Mouse (Mus musculus) midbrain, embryonic 13.5 days (tissue): ENCODE measurements around the gene Cracr2b. TPM values are rescaled to one million over a fixed set of nuclear protein-coding genes. Genes with fewer than 3 reads are reported as not detected.
A peak's percentile ranks its signal among the peaks of the same experiment; 100 is the strongest.

Experiments
- ATAC-seq: fragments of 200-750 bp; cut with Nextera tagmentation; 2 replicates; pipeline ENCODE4 v1.8.0; 2017; ENCODE audit warnings: mild to moderate bottlenecking, moderate TSS enrichment, moderate library complexity
- H3K27ac ChIP-seq: fragments of 300-500 bp; sonication (generic); 2 replicates; pipeline ENCODE4 v1.5.1; 2015; ENCODE audit warnings: inconsistent platforms, mild to moderate bottlenecking, moderate library complexity
- H3K27me3 ChIP-seq: fragments of 300-500 bp; sonication (generic); 2 replicates; pipeline ENCODE4 v1.6.1; 2015; ENCODE audit warnings: mild to moderate bottlenecking, inconsistent platforms
- H3K36me3 ChIP-seq: fragments of 300-500 bp; sonication (generic); 2 replicates; pipeline ENCODE4 v1.6.1; 2015; ENCODE audit warnings: mild to moderate bottlenecking, inconsistent platforms
- H3K4me1 ChIP-seq: fragments of 300-500 bp; sonication (generic); replicated peaks from 2 replicates; pipeline ENCODE4 v1.6.1; 2015; ENCODE audit warnings: inconsistent platforms
- H3K4me2 ChIP-seq: fragments of 300-500 bp; sonication (generic); replicated peaks from 2 replicates; pipeline ENCODE4 v1.6.1; 2015; ENCODE audit warnings: moderate library complexity, mild to moderate bottlenecking, inconsistent platforms
- H3K4me3 ChIP-seq: fragments of 300-500 bp; sonication (generic); replicated peaks from 2 replicates; pipeline ENCODE4 v1.5.1; 2015; ENCODE audit warnings: mild to moderate bottlenecking, inconsistent platforms
- H3K9ac ChIP-seq: fragments of 300-500 bp; sonication (generic); replicated peaks from 2 replicates; pipeline ENCODE4 v1.6.1; 2015; ENCODE audit warnings: mild to moderate bottlenecking, inconsistent platforms
- H3K9me3 ChIP-seq: fragments of 300-500 bp; sonication (generic); 2 replicates; pipeline ENCODE4 v1.6.1; 2016; ENCODE audit warnings: mild to moderate bottlenecking, inconsistent platforms
- WGBS: fragments of 180-500 bp; shearing (Covaris S2); methylation state at CpG from one replicate; pipeline ENCODE4 v1.1.7; 2015; 5-methylcytosine and 5-hydroxymethylcytosine counted together
- polyA plus RNA-seq: library from polyadenylated mRNA; unstranded; fragments of >200 nt; fragmentation: Nextera tagmentation; extraction: Ambion mirVana; gene quantifications from 2 replicates; pipeline ENCODE4 v1.2.1, GENCODE M21; 2015

The Cracr2b gene
- polyA plus RNA-seq, 1 experiment from 2014 or later: 6.8 TPM

GRCm38 (mm10) chr7:141428701-141429100, 32.2 kb upstream of the Cracr2b start:
- WGBS: 53% methylated on average over 5 of the region's 5 CpGs
- H3K36me3 ChIP-seq: peaks cover 54% of the 10 kb centered on the region

GRCm38 (mm10) chr7:141429310-141429709, 31.6 kb upstream of the Cracr2b start, which contains the start of gene Cend1:
Gene Cend1, minus strand, starts transcription at chr7:141429491.
- peaks cover 54% of the 10 kb centered on the region for H3K36me3 ChIP-seq
- WGBS: 1% methylated on average over 19 of the region's 19 CpGs
- peak; percentile 79 for ATAC-seq

More at GRCm38 (mm10) chr7:141428701-141429100, 32.2 kb upstream of the Cracr2b start:
- Histone ChIP-seq H3K27ac (peak overlapping the region; percentile 74), H3K27me3 (no peaks in the 10 kb centered on the region), H3K4me1 (peaks cover 39% of the 10 kb centered on the region), H3K4me2 (peak overlapping the region; percentile 83), H3K9me3 (no peaks in the 10 kb centered on the region), H3K4me3 (peak overlapping the region; percentile 57), H3K9ac (peak overlapping the region; percentile 83)
- ATAC-seq: no peak

DNA sequence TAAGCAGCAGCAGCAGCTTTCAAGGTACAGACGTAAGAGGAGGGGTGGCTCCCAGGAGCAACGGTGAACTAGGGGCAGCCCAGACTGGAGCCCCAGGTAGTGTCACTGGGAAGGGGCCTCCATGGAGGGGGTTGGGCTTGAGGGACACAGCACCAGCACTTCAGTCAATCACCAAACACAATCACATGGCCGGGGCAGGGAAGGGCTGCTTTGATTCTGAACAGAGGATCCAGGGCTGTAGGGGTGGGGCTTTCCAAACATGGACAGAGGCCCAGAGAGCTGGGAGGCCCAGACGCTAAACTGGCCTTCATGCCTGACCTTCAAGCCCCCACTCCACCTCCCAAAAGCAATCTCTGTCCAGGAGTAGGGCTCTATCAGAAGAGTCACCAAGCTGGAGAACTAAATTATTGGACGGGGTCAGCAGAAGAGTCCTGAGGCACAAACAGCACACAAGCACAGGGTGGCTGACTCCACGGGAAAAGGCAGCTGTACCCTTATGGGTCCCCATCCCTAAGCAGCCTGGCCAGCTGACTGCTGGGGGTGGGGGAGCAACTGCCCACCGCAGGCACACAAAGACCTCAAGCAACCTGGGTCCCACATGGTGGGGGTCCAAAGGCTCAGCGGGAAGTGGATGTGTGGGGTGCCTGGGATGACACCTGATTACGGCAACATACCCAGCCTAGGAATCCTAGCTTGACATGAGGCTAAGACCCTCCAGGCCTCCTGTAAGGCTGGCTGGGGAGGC, 30.9 kb upstream of the Cracr2b start:
- Histone ChIP-seq H3K27me3 (no peaks in the 10 kb centered on the region), H3K9ac (peak overlapping the region; percentile 83), H3K27ac (peak overlapping the region; percentile 74; the same call in 1 of the 2 replicates), H3K4me1 (peaks cover 52% of the 10 kb centered on the region), H3K4me2 (peak overlapping the region; percentile 83), H3K36me3 (peaks cover 54% of the 10 kb centered on the region), H3K9me3 (no peaks in the 10 kb centered on the region), H3K4me3 (peak overlapping the region; percentile 57)
- peak; percentile 19 for ATAC-seq
- 57% methylated on average over 9 of the region's 9 CpGs for WGBS

More at GRCm38 (mm10) chr7:141429310-141429709, 31.6 kb upstream of the Cracr2b start, which contains the start of gene Cend1:
- Histone ChIP-seq H3K4me2 (peak within 1 kb of the TSS; percentile 83), H3K27me3 (no peaks in the 10 kb centered on the region), H3K9ac (peak within 1 kb of the TSS; percentile 83), H3K9me3 (no peaks in the 10 kb centered on the region), H3K4me3 (peak within 1 kb of the TSS; percentile 57), H3K27ac (peak within 1 kb of the TSS; percentile 74), H3K4me1 (peaks cover 45% of the 10 kb centered on the region)

GRCm38 (mm10) chr7:141430585-141431240, 30.2 kb upstream of the Cracr2b start:
- Histone ChIP-seq H3K9me3 (no peaks in the 10 kb centered on the region), H3K4me3 (no peak overlapping the region), H3K27me3 (no peaks in the 10 kb centered on the region), H3K4me1 (peaks cover 59% of the 10 kb centered on the region), H3K36me3 (peaks cover 54% of the 10 kb centered on the region), H3K4me2 (peak overlapping the region; percentile 83; the same call in 1 of the 2 replicates), H3K9ac (no peak overlapping the region), H3K27ac (no peak overlapping the region)
- ATAC-seq: no peak
- WGBS: 96% methylated on average over 9 of the region's 9 CpGs

DNA sequence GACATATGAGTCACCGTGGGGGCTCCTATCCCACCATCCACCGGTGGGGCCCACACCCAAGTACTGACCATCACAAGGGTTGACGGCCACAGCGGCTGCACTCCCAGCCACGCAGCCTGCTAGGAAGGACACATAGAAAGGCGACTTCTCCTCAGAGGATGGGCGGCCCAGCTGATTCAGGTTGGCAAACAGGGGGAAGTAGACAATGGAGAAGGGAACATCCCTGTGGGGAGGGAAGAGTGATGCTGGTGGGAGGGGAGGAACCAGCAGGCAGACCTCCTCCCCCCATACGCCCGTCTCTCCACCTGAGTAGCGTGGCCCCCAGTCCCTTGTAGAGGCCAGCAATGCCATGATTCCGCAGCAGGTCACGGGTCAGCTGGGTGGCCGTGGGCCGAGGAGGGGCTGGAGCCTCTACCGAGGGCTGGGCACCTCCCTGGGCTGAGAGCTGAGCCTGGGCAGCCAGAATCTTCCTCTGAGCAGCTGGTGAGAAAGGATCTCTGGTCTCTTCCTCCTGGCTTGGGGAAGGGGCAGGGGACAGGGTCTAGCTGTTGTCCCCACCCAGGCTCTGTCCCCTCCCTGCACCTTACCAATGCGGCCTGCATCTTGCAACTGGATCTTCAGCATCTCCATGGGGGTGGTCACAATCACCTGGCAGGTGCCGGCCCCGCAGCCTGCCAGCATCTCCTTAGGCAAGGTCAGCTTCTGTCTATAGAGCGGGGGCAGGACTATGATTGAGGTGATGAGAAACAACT, 29.3 kb upstream of the Cracr2b start:
- no peaks in the 10 kb centered on the region for H3K9me3 ChIP-seq
- H3K9ac ChIP-seq: no peak overlapping the region
- H3K4me1 ChIP-seq: peaks cover 68% of the 10 kb centered on the region
- H3K27ac ChIP-seq: no peak overlapping the region
- no peak overlapping the region for H3K4me2 ChIP-seq
- ATAC-seq: no peak
- 94% methylated on average over 19 of the region's 19 CpGs for WGBS
- H3K36me3 ChIP-seq: peaks cover 47% of the 10 kb centered on the region
- no peaks in the 10 kb centered on the region for H3K27me3 ChIP-seq
- H3K4me3 ChIP-seq: no peak overlapping the region

GRCm38 (mm10) chr7:141432186-141432611, 28.7 kb upstream of the Cracr2b start:
- 0 out of 2 replicates have a peak overlapping the region, but pooled peaks have one; percentile 83 for H3K9ac ChIP-seq

DNA sequence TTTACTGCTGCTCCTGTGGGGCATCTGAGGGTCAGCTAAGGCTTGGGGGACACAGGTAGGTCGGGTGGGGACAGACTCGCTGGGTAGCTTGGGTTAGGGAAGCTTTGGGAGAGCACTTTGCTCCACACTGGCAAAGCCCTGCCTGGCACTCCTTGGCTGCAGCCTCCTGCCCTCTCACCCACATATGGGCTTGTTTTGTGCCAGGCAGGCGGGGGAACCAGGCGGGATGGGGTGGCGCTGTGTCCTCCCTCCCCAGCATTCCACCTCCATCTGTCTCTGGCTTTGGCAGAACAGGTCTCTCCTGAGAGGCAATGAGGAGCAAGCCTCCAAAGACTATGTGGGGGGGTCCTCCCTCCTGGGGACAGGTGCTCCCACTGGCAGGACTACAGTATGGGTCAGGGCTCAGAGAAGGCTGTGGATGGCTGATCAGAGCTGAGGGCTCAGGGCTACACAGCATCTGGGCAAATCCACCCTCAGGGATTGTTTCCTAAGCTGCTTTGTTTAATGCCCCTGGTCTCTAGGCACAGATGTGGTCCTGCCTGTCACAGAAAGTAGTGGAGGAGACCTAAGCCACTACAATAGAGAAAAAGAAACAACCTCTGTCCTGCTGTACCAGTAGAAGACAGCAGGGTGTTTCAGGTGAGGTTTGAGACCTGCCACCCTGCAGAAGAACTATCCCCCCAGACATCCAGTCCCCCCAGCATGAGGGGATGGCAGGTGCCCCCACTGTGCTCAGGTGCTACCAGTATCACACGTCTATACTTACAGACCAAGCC, 28.0 kb upstream of the Cracr2b start:
- no peak for ATAC-seq
- Histone ChIP-seq H3K27ac (no peak overlapping the region), H3K27me3 (no peaks in the 10 kb centered on the region), H3K9me3 (no peaks in the 10 kb centered on the region), H3K36me3 (peaks cover 37% of the 10 kb centered on the region), H3K4me1 (peaks cover 77% of the 10 kb centered on the region), H3K4me2 (peak overlapping the region; percentile 93), H3K4me3 (peak overlapping the region; percentile 64), H3K9ac (peak overlapping the region; percentile 83)
- 91% methylated on average over 6 of the region's 6 CpGs for WGBS

More at GRCm38 (mm10) chr7:141432186-141432611, 28.7 kb upstream of the Cracr2b start:
- Histone ChIP-seq H3K27ac (no peak overlapping the region), H3K9me3 (no peaks in the 10 kb centered on the region), H3K36me3 (peaks cover 41% of the 10 kb centered on the region), H3K4me1 (peaks cover 73% of the 10 kb centered on the region), H3K4me3 (no peak overlapping the region), H3K4me2 (no peak overlapping the region), H3K27me3 (no peaks in the 10 kb centered on the region)
- no peak for ATAC-seq
- WGBS: 93% methylated on average over 8 of the region's 8 CpGs

- peaks cover 43% of the 10 kb centered on the region for H3K36me3 ChIP-seq
Observed at GRCm38 (mm10) chr7:141433517-141434400, 27.1 kb upstream of the Cracr2b start.

DNA sequence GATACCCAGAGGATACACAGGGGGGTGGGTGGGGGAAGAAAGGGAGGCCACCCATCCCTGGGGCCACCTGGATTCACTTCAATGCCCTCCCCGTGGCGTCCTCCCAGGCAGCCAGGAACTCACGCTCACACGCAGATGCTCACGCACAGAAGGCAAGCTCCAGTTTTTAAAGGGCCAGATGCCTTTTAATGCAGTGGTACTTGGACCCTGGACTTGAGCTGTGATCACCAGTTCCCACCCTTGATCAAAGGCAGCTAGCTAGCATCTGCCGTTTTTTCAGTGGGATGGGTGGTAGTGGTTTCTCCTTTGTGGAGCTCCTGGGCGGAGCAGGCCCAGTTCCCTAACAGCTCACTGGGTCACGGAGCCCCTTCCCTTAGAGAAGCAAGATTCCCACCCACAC, 26.4 kb upstream of the Cracr2b start:
- peak overlapping the region; percentile 83 for H3K9ac ChIP-seq
- peaks cover 49% of the 10 kb centered on the region for H3K36me3 ChIP-seq
- no peaks in the 10 kb centered on the region for H3K27me3 ChIP-seq
- H3K9me3 ChIP-seq: no peaks in the 10 kb centered on the region
- peak overlapping the region; percentile 87 for H3K27ac ChIP-seq
- peaks cover 66% of the 10 kb centered on the region for H3K4me1 ChIP-seq
- WGBS: 10% methylated on average over 8 of the region's 8 CpGs
- ATAC-seq: peak; percentile 10; the same call in 1 of the 2 replicates
- H3K4me3 ChIP-seq: peak overlapping the region; percentile 64
- H3K4me2 ChIP-seq: peak overlapping the region; percentile 93

More at GRCm38 (mm10) chr7:141433517-141434400, 27.1 kb upstream of the Cracr2b start:
- peak overlapping the region; percentile 87 for H3K27ac ChIP-seq
- ATAC-seq: no peak
- H3K4me1 ChIP-seq: peaks cover 73% of the 10 kb centered on the region
- peak overlapping the region; percentile 64 for H3K4me3 ChIP-seq
- H3K9me3 ChIP-seq: no peaks in the 10 kb centered on the region
- WGBS: 68% methylated on average over 15 of the region's 15 CpGs
- no peaks in the 10 kb centered on the region for H3K27me3 ChIP-seq
- peak overlapping the region; percentile 93 for H3K4me2 ChIP-seq
- peak overlapping the region; percentile 83 for H3K9ac ChIP-seq

DNA sequence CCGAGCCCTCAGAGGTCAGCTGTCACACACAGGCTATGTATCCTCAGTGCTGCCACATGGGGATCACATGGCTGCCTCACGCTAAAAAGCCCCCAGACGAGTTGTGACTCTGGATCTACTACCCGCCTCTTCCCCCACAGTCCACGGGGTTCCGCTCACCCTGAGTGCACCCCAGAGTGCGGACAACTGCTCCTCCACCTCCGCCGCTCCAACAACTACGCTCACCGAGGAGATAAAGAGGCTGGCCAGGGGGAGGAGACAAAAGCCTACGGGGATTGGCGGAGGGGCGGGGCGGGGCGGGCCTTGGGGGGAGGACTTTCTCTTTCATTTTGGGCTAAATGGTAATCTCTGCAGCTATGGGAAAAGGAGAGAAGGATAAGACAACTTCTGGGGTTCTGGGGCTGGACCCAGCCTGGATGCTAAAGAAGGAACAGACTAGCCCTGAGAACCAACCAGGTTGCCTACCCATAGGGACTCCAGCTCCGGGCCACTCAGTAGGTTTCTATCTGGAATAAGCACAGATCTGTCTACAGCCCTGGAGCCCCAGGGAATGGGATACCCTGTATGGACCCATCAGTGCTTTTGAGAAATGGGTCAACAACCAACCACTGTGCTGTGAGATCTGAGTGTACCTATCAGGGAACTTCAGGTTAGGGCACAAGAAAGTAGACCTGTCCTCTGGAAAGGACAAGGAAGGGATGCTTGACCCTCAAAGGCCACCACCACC, 25.6 kb upstream of the Cracr2b start:
- Histone ChIP-seq H3K9ac (peak overlapping the region; percentile 83), H3K9me3 (no peaks in the 10 kb centered on the region), H3K4me2 (peak overlapping the region; percentile 93), H3K27ac (peak overlapping the region; percentile 87), H3K27me3 (no peaks in the 10 kb centered on the region), H3K4me1 (peaks cover 58% of the 10 kb centered on the region), H3K36me3 (peaks cover 46% of the 10 kb centered on the region), H3K4me3 (peak overlapping the region; percentile 64)
- 5% methylated on average over 17 of the region's 17 CpGs for WGBS
- peak; percentile 10; the same call in 1 of the 2 replicates for ATAC-seq
